Mouse (Mus musculus) neural tube, embryonic 11.5 days (tissue): ENCODE data around the gene Misp. TPM values are rescaled to one million over a fixed set of nuclear protein-coding genes. Genes with fewer than 3 reads are reported as not detected.

Experiments used
- ATAC-seq: fragments of 200-750 bp; cut with Nextera tagmentation; 2 replicates; pipeline ENCODE4 v1.8.0; 2017; ENCODE audit warnings: moderate number of reproducible peaks, mild to moderate bottlenecking, moderate TSS enrichment, moderate library complexity; ENCODE audit not compliant: insufficient read depth, low FRiP score, low TSS enrichment
- DNase-seq: peaks from one replicate; pipeline ENCODE4 v3.0.0-alpha.2; 2015; ENCODE audit warnings: low spot score
- H3K27ac ChIP-seq: fragments of 300-500 bp; sonication (generic); 2 replicates; pipeline ENCODE4 v1.5.1; 2014; ENCODE audit warnings: low read depth, mild to moderate bottlenecking, low read length
- H3K27me3 ChIP-seq: fragments of 300-500 bp; sonication (generic); 2 replicates; pipeline ENCODE4 v1.6.1; 2014; ENCODE audit warnings: mild to moderate bottlenecking, low read length, mixed read lengths; ENCODE audit not compliant: control insufficient read depth, insufficient read depth
- H3K36me3 ChIP-seq: fragments of 300-500 bp; sonication (generic); 2 replicates; pipeline ENCODE4 v1.6.1; 2014; ENCODE audit warnings: mild to moderate bottlenecking, low read length, moderate library complexity, mixed read lengths; ENCODE audit not compliant: control insufficient read depth, insufficient read depth
- H3K4me1 ChIP-seq: fragments of 300-500 bp; sonication (generic); 2 replicates; pipeline ENCODE4 v1.6.1; 2014; ENCODE audit warnings: low read length, mixed read lengths; ENCODE audit not compliant: control insufficient read depth, insufficient read depth
- H3K4me2 ChIP-seq: fragments of 300-500 bp; sonication (generic); 2 replicates; pipeline ENCODE4 v1.6.1; 2014; ENCODE audit warnings: low read depth, mild to moderate bottlenecking, moderate library complexity
- H3K4me3 ChIP-seq: fragments of 300-500 bp; sonication (generic); 2 replicates; pipeline ENCODE4 v1.5.1; 2014; ENCODE audit warnings: low read depth, low read length
- H3K9ac ChIP-seq: fragments of 300-500 bp; sonication (generic); 2 replicates; pipeline ENCODE4 v1.6.1; 2014; ENCODE audit warnings: mild to moderate bottlenecking, low read length
- H3K9me3 ChIP-seq: fragments of 300-500 bp; sonication (generic); 2 replicates; pipeline ENCODE4 v1.6.1; 2016; ENCODE audit warnings: low read length; ENCODE audit not compliant: control insufficient read depth
- WGBS: fragments of 180-500 bp; shearing (Covaris S2); extraction: QIAGEN DNeasy Blood & Tissue Kit; methylation state at CpG from one replicate; pipeline ENCODE4 v1.1.7; 2014; 5-methylcytosine and 5-hydroxymethylcytosine counted together
- microRNA-seq: library from miRNA; unstranded; fragments of <30 nt; microRNA quantifications from one replicate; pipeline ENCODE4, GENCODE M21; 2016
- polyA plus RNA-seq: library from polyadenylated mRNA; unstranded; fragments of >200 nt; fragmentation: Nextera tagmentation; extraction: Ambion mirVana; gene quantifications from 2 replicates; pipeline ENCODE4 v1.2.1, GENCODE M21; 2014

Misp gene
- polyA plus RNA-seq, 1 experiment from 2014 or later, result 1.6 TPM

DNA sequence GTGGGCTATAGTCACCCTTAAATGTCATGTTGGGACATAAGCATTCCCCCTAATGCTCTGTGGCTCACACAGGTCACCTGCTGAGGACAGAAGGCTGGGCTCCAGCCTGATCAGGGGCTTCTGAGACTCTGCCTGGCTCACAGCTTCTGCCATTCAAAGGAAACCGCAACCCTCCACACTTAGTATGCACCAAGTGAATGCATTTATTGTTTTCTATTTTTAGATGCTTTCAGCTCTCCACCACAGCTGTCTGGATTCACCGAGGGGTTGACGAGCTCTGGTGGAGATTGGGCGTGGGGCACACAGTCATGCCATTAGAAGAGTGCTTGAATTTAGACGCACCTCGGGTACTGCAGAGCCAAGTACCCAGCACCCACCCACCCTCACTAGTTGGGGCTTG lies 52.5 kb downstream of the Misp start:
- DNase-seq (no peak), ATAC-seq (no peak)
- WGBS, result 8% methylated on average over 6 of the region's 6 CpGs
- Histone ChIP-seq H3K9ac (peak overlapping the region; percentile 98), H3K4me2 (peak overlapping the region; percentile 72), H3K4me1 (peaks cover 10% of the 10 kb centered on the region), H3K27ac (peak overlapping the region; percentile 79), H3K9me3 (no peaks in the 10 kb centered on the region), H3K36me3 (peaks cover 12% of the 10 kb centered on the region), H3K27me3 (no peaks in the 10 kb centered on the region), H3K4me3 (peak overlapping the region; percentile 70)

DNA sequence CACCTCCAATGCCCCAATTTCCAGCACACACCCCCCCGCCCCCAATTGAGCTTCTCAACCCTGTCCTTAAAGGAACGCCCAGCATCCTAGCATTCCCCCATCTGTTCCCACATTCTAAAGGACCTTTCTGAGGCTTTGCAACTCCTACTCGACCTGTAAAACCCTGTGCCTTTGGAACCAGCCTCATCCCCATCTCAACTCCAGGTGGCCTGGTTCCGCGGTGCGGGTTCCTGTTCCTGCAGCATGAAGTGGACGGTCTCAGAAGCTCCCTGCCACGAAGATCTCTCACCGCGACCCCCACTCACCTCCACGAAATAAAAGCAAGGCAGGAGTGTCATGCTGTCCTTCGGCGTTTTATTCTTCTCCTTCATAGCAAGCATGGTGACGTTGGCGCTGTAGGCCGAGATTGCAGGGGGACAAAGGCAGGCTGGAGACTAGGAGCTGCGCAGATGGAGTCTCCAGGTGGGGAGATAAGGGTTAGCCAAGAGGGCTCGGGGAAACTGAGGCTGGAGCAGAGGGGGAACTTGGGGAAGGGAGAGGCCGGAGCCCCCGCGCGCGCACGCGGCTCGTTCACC lies 53.0 kb downstream of the Misp start:
- Histone ChIP-seq H3K36me3 (peaks cover 12% of the 10 kb centered on the region), H3K27ac (peak overlapping the region; percentile 79), H3K4me3 (peak overlapping the region; percentile 70), H3K27me3 (no peaks in the 10 kb centered on the region), H3K4me2 (peak overlapping the region; percentile 72), H3K9me3 (no peaks in the 10 kb centered on the region), H3K4me1 (peaks cover 10% of the 10 kb centered on the region), H3K9ac (peak overlapping the region; percentile 98)
- WGBS, result 2% methylated on average over 26 of the region's 26 CpGs
- ATAC-seq (peak; percentile 14), DNase-seq (no peak)

DNA sequence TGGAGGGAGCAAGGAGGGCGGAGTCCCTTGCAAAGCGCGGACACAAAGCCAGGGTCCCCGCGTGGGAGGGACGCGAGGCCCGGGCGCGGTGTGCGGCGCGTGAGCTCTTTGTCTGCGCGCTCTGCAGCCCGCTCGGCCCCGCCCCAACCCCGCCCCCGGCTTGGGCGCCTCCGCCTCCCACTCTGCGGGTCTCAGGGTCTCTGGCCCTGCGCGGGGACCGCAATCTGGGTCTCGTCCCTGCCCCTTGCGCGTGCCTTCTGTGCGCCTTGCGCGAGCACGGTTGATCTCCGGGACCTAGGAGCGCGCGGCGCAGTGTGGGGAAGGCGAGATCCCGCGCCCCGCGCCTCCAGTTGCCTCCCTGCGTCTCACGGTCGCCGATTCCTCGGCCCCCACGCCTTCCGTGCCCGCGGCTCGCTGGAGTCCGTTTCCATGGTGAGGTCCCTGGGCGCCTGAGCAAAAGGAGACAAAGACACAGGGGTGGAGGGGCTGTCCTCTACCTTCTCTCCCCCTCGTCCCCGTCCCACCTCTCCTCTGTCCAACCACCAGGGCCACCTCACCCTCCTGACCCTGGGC lies 53.6 kb downstream of the Misp start, which contains the start of the genes Prtn3 and Plppr3:
Gene Prtn3, plus strand, starts transcription at position 187 of the 573 bp plus-strand sequence.
Gene Plppr3, minus strand, starts transcription at position 345 of the 573 bp plus-strand sequence.
- ATAC-seq, result peak; percentile 95
- peak; percentile 89 for DNase-seq
- H3K4me1 ChIP-seq, result peaks cover 10% of the 10 kb centered on the region
- no peaks in the 10 kb centered on the region for H3K27me3 ChIP-seq
- H3K9ac ChIP-seq, result peak within 1 kb of the TSS; percentile 98
- H3K4me3 ChIP-seq, result peak within 1 kb of the TSS; percentile 70
- H3K4me2 ChIP-seq, result peak within 1 kb of the TSS; percentile 72
- H3K27ac ChIP-seq, result peak within 1 kb of the TSS; percentile 79
- H3K9me3 ChIP-seq, result no peaks in the 10 kb centered on the region
- 0% methylated on average over 43 of the region's 57 CpGs for WGBS
- H3K36me3 ChIP-seq, result peaks cover 9% of the 10 kb centered on the region

DNA sequence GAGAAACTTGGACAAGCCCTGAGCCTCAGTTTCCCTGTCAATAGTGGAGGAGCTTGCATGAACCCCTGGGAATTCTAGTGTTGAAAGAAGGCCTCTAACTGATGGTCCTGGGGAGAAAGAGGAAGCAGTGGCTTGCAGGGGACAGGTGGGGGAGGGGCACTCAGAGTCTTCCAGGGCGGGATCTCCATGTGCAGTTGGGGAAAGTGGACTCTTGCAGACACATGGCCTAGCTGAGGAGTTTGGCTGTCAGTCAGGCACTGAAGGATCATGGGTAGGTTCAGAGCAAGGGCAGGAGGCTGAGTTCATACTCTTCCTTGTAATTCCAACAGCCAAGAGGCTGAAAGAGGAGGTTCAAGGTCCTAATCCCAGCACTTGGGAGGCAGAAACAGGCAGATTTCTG lies 56.4 kb downstream of the Misp start:
- WGBS, result 53% methylated on average over 1 of the region's 1 CpGs
- no peak for DNase-seq
- no peak overlapping the region for H3K9ac ChIP-seq
- no peaks in the 10 kb centered on the region for H3K36me3 ChIP-seq
- H3K9me3 ChIP-seq, result no peaks in the 10 kb centered on the region
- H3K4me3 ChIP-seq, result no peak overlapping the region
- no peak for ATAC-seq
- peaks cover 12% of the 10 kb centered on the region for H3K4me1 ChIP-seq
- no peak overlapping the region for H3K27ac ChIP-seq
- H3K4me2 ChIP-seq, result no peak overlapping the region
- H3K27me3 ChIP-seq, result peaks cover 2% of the 10 kb centered on the region; the same call in 1 of the 2 replicates

DNA sequence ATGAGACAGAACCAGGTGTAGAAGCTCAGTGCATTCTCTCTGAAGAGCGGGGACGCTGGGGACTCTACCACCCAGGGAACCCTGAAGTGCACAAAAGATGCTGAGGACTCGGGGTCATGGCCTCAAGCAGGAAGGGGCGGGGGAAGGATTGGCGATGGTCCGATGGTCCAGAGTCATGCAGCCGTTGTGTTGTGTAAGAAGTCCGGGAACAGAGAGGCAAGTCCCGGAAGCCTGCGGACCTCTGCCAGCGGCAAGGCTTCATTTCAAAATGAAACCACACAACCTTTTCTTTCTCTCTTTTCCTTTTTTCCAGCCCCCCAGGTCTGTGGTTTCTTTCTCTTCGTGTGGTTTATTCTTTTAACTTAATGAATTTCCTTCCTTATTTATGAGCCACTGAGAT lies 57.0 kb downstream of the Misp start:
- peaks cover 12% of the 10 kb centered on the region for H3K4me1 ChIP-seq
- H3K27me3 ChIP-seq, result peaks cover 8% of the 10 kb centered on the region; the same call in 1 of the 2 replicates
- no peak overlapping the region for H3K4me3 ChIP-seq
- no peak overlapping the region for H3K9ac ChIP-seq
- H3K4me2 ChIP-seq, result no peak overlapping the region
- WGBS, result 56% methylated on average over 12 of the region's 12 CpGs
- no peaks in the 10 kb centered on the region for H3K9me3 ChIP-seq
- DNase-seq, result no peak
- H3K36me3 ChIP-seq, result no peaks in the 10 kb centered on the region
- ATAC-seq, result no peak
- H3K27ac ChIP-seq, result no peak overlapping the region

DNA sequence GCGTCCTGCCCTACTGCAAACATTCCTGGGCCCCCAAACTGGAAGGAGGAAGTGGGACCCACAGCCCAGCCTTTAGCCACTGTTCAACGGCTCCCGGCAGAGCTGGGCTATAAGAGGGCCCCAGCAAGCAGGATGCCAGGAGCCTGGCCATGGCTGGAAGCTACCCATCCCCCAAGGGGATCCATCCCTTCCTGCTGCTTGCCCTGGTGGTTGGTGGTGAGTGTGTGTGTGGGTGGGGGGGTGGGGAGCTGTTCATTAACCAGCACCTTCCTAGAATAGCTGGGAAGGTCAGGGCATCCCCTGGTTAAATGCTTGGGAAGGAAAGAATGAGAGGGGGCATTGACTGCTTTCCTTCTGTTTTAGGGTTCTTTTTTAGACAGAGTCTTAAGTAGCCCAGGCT lies 58.7 kb downstream of the Misp start:
- Histone ChIP-seq H3K4me2 (no peak overlapping the region), H3K27me3 (peaks cover 9% of the 10 kb centered on the region; the same call in 1 of the 2 replicates), H3K36me3 (no peaks in the 10 kb centered on the region), H3K4me1 (peaks cover 6% of the 10 kb centered on the region), H3K9ac (no peak overlapping the region), H3K9me3 (no peaks in the 10 kb centered on the region), H3K27ac (no peak overlapping the region), H3K4me3 (no peak overlapping the region)
- DNase-seq, result no peak
- no peak for ATAC-seq
- WGBS, result 43% methylated on average over 3 of the region's 3 CpGs

Small RNAs within 50 kb of the gene (microRNA-seq; reads per million reads assigned to microRNA genes)
- gene Mir6910, result not detected

Other genes starting within 250 kb of the Misp start
- not detected in 2 replicates for gene Theg, start 233.7 kb upstream of the Misp start, polyA plus RNA-seq
- 0.08 TPM in 1 of 2 replicates, not detected in the other for gene C2cd4c, start 207.0 kb upstream of the Misp start, polyA plus RNA-seq
- gene Shc2, start 183.1 kb upstream of the Misp start, polyA plus RNA-seq, result 17.2 and 23.1 TPM in 2 replicates
- not detected in 2 replicates for gene Odf3l2, start 175.3 kb upstream of the Misp start, polyA plus RNA-seq
- 1.5 and 2.5 TPM in 2 replicates for gene Madcam1, start 156.4 kb upstream of the Misp start, polyA plus RNA-seq
- gene Tpgs1, start 151.6 kb upstream of the Misp start, polyA plus RNA-seq, result 71.2 and 78.7 TPM in 2 replicates
- gene Cdc34, start 138.8 kb upstream of the Misp start, polyA plus RNA-seq, result 165 and 168 TPM in 2 replicates
- 0.57 and 0.62 TPM in 2 replicates for gene Gzmm, start 132.0 kb upstream of the Misp start, polyA plus RNA-seq
- 591 and 595 TPM in 2 replicates for gene Bsg, start 116.5 kb upstream of the Misp start, polyA plus RNA-seq
- gene Hcn2, start 104.4 kb upstream of the Misp start, polyA plus RNA-seq, result 0.28 and 0.57 TPM in 2 replicates
- gene Polrmt, start 74.4 kb upstream of the Misp start, polyA plus RNA-seq, result 29.5 and 34.1 TPM in 2 replicates
- gene Fgf22, start 65.9 kb upstream of the Misp start, polyA plus RNA-seq, result 0.20 and 0.84 TPM in 2 replicates
- gene Rnf126, start 54.0 kb upstream of the Misp start, polyA plus RNA-seq, result 99.7 and 101 TPM in 2 replicates
- 1.3 and 1.7 TPM in 2 replicates for gene Fstl3, start 43.7 kb upstream of the Misp start, polyA plus RNA-seq
- 0.23 TPM in 1 of 2 replicates, not detected in the other for gene Prss57, start 30.0 kb upstream of the Misp start, polyA plus RNA-seq
- 150 and 155 TPM in 2 replicates for gene Palm, start 27.4 kb upstream of the Misp start, polyA plus RNA-seq
- 215 and 216 TPM in 2 replicates for gene Ptbp1, start 33.4 kb downstream of the Misp start, polyA plus RNA-seq
- 12.5 and 13.7 TPM in 2 replicates for gene Prtn3, start 53.5 kb downstream of the Misp start, polyA plus RNA-seq
- 142 and 156 TPM in 2 replicates for gene Plppr3, start 53.6 kb downstream of the Misp start, polyA plus RNA-seq
- 0.66 TPM in 1 of 2 replicates, not detected in the other for gene Elane, start 65.3 kb downstream of the Misp start, polyA plus RNA-seq
- not detected in 2 replicates for gene Cfd, start 69.9 kb downstream of the Misp start, polyA plus RNA-seq
- 47.7 and 53.6 TPM in 2 replicates for gene Med16, start 87.9 kb downstream of the Misp start, polyA plus RNA-seq
- 14.5 TPM in 1 of 2 replicates, not detected in the other for gene Gm26602, start 89.9 kb downstream of the Misp start, polyA plus RNA-seq
- 0.77 and 0.80 TPM in 2 replicates for gene Kiss1r, start 96.0 kb downstream of the Misp start, polyA plus RNA-seq
- gene R3hdm4, start 100.2 kb downstream of the Misp start, polyA plus RNA-seq, result 150 and 156 TPM in 2 replicates
- 7.0 and 8.5 TPM in 2 replicates for gene Arid3a, start 106.1 kb downstream of the Misp start, polyA plus RNA-seq
- 115 TPM in 2 replicates for gene Wdr18, start 139.2 kb downstream of the Misp start, polyA plus RNA-seq
- 0.16 and 0.30 TPM in 2 replicates for gene Grin3b, start 149.7 kb downstream of the Misp start, polyA plus RNA-seq
- 16.1 and 17.7 TPM in 2 replicates for gene Tmem259, start 163.3 kb downstream of the Misp start, polyA plus RNA-seq
- 167 and 187 TPM in 2 replicates for gene Cnn2, start 167.6 kb downstream of the Misp start, polyA plus RNA-seq
- gene Abca7, start 175.5 kb downstream of the Misp start, polyA plus RNA-seq, result 4.3 and 7.0 TPM in 2 replicates
- gene Arhgap45, start 195.7 kb downstream of the Misp start, polyA plus RNA-seq, result 4.6 and 4.9 TPM in 2 replicates
- gene Polr2e, start 218.8 kb downstream of the Misp start, polyA plus RNA-seq, result 222 and 234 TPM in 2 replicates
- 540 and 570 TPM in 2 replicates for gene Gpx4, start 226.2 kb downstream of the Misp start, polyA plus RNA-seq